Mouse (Mus musculus) limb, embryonic 14.5 days (tissue): ENCODE data around the gene Ngfr. TPM values are rescaled to one million over a fixed set of nuclear protein-coding genes. Genes with fewer than 3 reads are reported as not detected.

Experiments
- ATAC-seq: fragments of 200-750 bp; cut with Nextera tagmentation; 2 replicates; pipeline ENCODE4 v1.8.0; 2017; ENCODE audit warnings: low read depth, moderate number of reproducible peaks, moderate TSS enrichment; ENCODE audit not compliant: low FRiP score
- DNase-seq: peaks from one replicate; pipeline ENCODE4 v3.0.0-alpha.2; 2015; ENCODE audit warnings: low spot score
- H3K27ac ChIP-seq: fragments of 300-500 bp; sonication (generic); replicated peaks from 2 replicates; pipeline ENCODE4 v1.5.1; 2014; ENCODE audit warnings: low read depth, mild to moderate bottlenecking, low read length, moderate library complexity, mixed read lengths
- H3K27me3 ChIP-seq: fragments of 300-500 bp; sonication (generic); 2 replicates; pipeline ENCODE4 v1.6.1; 2014; ENCODE audit warnings: low read length, mixed read lengths; ENCODE audit not compliant: control insufficient read depth, insufficient read depth
- H3K36me3 ChIP-seq: fragments of 300-500 bp; sonication (generic); 2 replicates; pipeline ENCODE4 v1.6.1; 2014; ENCODE audit warnings: mild to moderate bottlenecking, low read length, moderate library complexity, mixed read lengths; ENCODE audit not compliant: control insufficient read depth, insufficient read depth
- H3K4me1 ChIP-seq: fragments of 300-500 bp; sonication (generic); 2 replicates; pipeline ENCODE4 v1.6.1; 2014; ENCODE audit warnings: antibody characterized with exemption, low read length, mixed read lengths; ENCODE audit not compliant: control insufficient read depth, insufficient read depth
- H3K4me2 ChIP-seq: fragments of 300-500 bp; sonication (generic); replicated peaks from 2 replicates; pipeline ENCODE4 v1.6.1; 2014; ENCODE audit warnings: low read depth, mild to moderate bottlenecking, low read length, moderate library complexity; ENCODE audit not compliant: severe bottlenecking
- H3K4me3 ChIP-seq: fragments of 300-500 bp; sonication (generic); replicated peaks from 2 replicates; pipeline ENCODE4 v1.5.1; 2014; ENCODE audit warnings: low read length
- H3K9ac ChIP-seq: fragments of 300-500 bp; sonication (generic); 2 replicates; pipeline ENCODE4 v1.6.1; 2014; ENCODE audit warnings: mild to moderate bottlenecking, low read depth, low read length, moderate library complexity; ENCODE audit not compliant: severe bottlenecking
- H3K9me3 ChIP-seq: fragments of 300-500 bp; sonication (generic); 2 replicates; pipeline ENCODE4 v1.6.1; 2016; ENCODE audit warnings: low read length; ENCODE audit not compliant: control insufficient read depth
- POLR2A ChIP-seq: fragments of 200-500 bp; IDR thresholded peaks from 2 replicates; pipeline ENCODE4 v1.8.0; 2012; ENCODE audit warnings: inconsistent platforms, mild to moderate bottlenecking, moderate library complexity, borderline replicate concordance; ENCODE audit not compliant: insufficient read depth, insufficient read length; ENCODE audit errors: extremely low read depth
- WGBS: fragments of 180-500 bp; shearing (Covaris S2); extraction: QIAGEN DNeasy Blood & Tissue Kit; methylation state at CpG from one replicate; pipeline ENCODE4 v1.1.7; 2014; 5-methylcytosine and 5-hydroxymethylcytosine counted together
- polyA plus RNA-seq, 2 experiments: library from polyadenylated mRNA; depleted of rRNA in 1 of 2; stranded (reverse) in 1 of 2; unstranded in 1 of 2; fragments of >200 nt; fragmentation: Nextera tagmentation in 1 of 2; extraction: Ambion mirVana in 1 of 2; gene quantifications; 2 replicates each; pipeline versions ENCODE4 v1.2.1 to v1.2.3; 2012 to 2014

Gene Ngfr
- polyA plus RNA-seq, 2 experiments, result 32.3 to 52.7 TPM

DNA sequence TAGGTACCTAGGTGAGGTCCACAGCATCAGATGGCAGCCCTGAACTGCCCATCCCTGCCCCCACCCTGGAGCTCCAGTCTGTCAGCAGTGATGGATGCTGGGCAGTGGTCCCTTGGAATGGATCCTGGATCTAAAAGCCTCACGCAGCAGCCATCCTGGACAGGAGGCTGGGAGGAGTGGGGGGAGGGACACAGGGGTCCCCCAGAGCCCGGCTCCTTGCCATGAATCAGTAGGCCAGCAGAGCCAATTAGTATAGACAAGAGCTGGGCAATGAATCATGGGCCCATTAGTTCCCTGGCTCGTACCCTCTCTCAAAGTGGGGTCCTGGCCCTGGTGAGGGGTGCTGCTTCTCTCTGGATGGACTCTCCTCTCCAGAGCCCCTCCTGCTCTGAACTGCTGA is 31.5 kb upstream of the Ngfr start:
- ATAC-seq (no peak), DNase-seq (no peak)
- H3K27ac ChIP-seq, result no peak overlapping the region
- no peak overlapping the region for H3K9ac ChIP-seq
- H3K4me1 ChIP-seq, result peaks cover 27% of the 10 kb centered on the region
- H3K27me3 ChIP-seq, result no peaks in the 10 kb centered on the region
- WGBS, result 67% methylated on average over 3 of the region's 3 CpGs
- no peak overlapping the region for H3K4me2 ChIP-seq
- H3K4me3 ChIP-seq, result no peak overlapping the region
- no peaks in the 10 kb centered on the region for H3K36me3 ChIP-seq
- no peak for TF ChIP-seq POLR2A
- H3K9me3 ChIP-seq, result no peaks in the 10 kb centered on the region

DNA sequence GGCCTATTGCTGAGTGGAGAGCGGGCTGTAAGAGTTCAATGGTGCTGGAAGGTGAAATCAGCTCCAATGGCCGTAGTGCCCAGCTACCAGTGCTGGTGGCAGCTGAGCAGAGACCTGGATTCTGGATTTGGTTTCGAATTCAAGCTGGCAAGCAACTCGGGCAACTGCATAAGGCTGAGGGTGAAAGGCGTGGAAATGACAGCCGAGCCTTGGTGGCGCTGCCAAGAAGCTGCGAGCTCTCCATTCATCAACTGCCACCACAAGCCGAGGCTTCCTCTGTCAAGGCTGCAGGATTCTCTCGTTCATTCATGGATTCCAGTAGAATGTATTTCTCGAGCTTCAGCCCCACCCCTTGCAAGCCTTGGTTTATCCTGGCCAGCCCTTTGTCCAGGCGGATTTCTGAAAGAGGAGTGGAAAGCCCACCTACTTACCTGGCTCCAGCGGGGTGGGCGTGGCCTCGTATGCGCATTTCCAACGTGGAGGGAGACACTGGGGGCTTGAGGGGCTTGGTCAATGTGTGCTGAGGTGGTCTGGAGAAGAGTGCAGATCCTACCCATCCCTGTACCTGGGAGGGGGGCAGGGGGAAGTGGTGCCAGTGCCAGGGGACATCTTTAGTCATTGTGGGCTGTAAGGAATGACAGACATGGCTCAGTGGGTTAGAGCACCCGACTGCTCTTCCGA is 30.4 kb upstream of the Ngfr start:
- no peak for TF ChIP-seq POLR2A
- Histone ChIP-seq H3K27me3 (no peaks in the 10 kb centered on the region), H3K4me1 (peaks cover 27% of the 10 kb centered on the region), H3K9ac (no peak overlapping the region), H3K4me2 (no peak overlapping the region), H3K9me3 (no peaks in the 10 kb centered on the region), H3K36me3 (no peaks in the 10 kb centered on the region), H3K4me3 (no peak overlapping the region), H3K27ac (no peak overlapping the region)
- 54% methylated on average over 19 of the region's 19 CpGs for WGBS
- ATAC-seq (no peak), DNase-seq (no peak)

DNA sequence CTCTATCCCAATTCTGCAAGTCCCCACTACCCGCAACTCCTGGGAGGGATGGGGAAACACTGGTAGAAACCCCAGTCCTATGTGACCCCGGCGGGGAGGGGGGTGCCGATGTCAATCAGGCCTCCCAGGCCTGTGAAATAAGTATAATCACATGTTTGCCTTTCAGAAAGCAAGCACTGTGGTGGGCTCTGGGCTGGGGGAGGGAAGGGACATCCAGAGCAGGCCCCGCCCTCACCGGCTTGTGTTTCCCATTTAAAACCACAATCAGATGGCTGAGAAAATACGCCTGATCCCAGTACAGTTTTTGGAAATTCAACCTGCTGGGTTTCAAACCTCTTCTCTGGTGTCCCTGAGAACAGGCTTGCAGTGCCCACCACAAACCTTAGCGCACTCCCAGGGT is 27.2 kb upstream of the Ngfr start:
- H3K4me1 ChIP-seq, result peaks cover 27% of the 10 kb centered on the region
- H3K9me3 ChIP-seq, result no peaks in the 10 kb centered on the region
- H3K4me2 ChIP-seq, result no peak overlapping the region
- H3K27ac ChIP-seq, result no peak overlapping the region
- TF ChIP-seq POLR2A, result no peak
- H3K27me3 ChIP-seq, result no peaks in the 10 kb centered on the region
- H3K9ac ChIP-seq, result no peak overlapping the region
- DNase-seq, result no peak
- no peaks in the 10 kb centered on the region for H3K36me3 ChIP-seq
- no peak overlapping the region for H3K4me3 ChIP-seq
- no peak for ATAC-seq
- WGBS, result 58% methylated on average over 8 of the region's 8 CpGs

DNA sequence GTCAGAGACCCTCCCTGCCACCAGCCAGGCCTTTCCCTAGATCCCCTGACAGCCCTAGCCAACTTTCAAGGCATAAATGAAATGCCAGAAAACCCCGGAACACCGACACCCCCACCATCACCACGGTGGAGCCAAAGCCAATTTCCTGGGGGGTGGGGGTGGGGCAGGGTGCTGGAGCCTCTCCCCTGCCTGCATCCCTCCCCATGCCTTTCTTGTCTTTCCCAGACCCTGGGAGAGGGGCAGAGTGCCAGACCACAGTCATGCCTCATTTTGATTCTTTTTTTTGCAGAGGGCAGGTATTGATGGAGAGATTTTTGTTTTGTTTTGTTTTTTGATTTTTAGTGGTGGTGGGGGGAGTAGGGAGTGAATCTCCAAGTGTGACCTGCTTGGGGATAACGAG is 23.7 kb upstream of the Ngfr start:
- Histone ChIP-seq H3K9ac (no peak overlapping the region), H3K36me3 (no peaks in the 10 kb centered on the region), H3K4me3 (no peak overlapping the region), H3K27ac (no peak overlapping the region), H3K9me3 (no peaks in the 10 kb centered on the region), H3K4me1 (peaks cover 27% of the 10 kb centered on the region), H3K4me2 (no peak overlapping the region), H3K27me3 (no peaks in the 10 kb centered on the region)
- no peak for DNase-seq
- WGBS, result 25% methylated on average over 4 of the region's 4 CpGs
- TF ChIP-seq POLR2A, result no peak
- no peak for ATAC-seq

DNA sequence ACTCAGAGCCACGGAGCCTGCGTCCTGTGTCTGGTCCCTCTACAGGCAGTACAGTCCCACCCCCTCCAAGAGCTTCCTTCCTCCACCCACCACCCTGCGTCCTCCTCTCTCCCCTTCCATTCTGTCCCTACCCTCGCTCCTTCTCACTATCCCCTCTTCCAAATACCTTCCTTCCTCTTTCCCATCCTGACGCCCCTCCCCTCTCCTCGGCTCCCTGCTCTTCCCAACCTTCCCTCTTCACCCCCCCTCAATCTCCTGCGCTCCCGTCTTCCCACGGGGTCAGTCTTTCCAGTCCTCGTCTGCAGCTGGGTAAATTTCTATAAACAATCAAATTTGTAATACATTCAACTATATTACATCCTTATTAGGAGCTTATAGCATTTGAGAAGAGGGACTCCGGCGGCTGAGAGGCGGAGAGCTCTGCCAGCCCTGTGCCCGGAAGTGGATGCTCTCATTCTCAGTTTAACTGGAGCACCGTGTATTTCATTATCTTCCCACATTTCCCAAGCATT is 22.9 kb upstream of the Ngfr start:
- 14% methylated on average over 15 of the region's 15 CpGs for WGBS
- Histone ChIP-seq H3K4me1 (peaks cover 26% of the 10 kb centered on the region), H3K27ac (no peak overlapping the region), H3K9ac (no peak overlapping the region), H3K27me3 (no peaks in the 10 kb centered on the region), H3K4me2 (peak overlapping the region; percentile 35), H3K36me3 (no peaks in the 10 kb centered on the region), H3K4me3 (peak overlapping the region; percentile 11; the same call in 1 of the 2 replicates), H3K9me3 (no peaks in the 10 kb centered on the region)
- DNase-seq (no peak), ATAC-seq (no peak)
- no peak for TF ChIP-seq POLR2A
